Mouse (Mus musculus): ENCODE measurements at regions not wholly inside any gene's neighbourhood (a gene's known extent, or its start where the extent isn't known, plus 50 kb on each side); places are given as distances from the start of the nearest gene placed in this dataset.

DNA sequence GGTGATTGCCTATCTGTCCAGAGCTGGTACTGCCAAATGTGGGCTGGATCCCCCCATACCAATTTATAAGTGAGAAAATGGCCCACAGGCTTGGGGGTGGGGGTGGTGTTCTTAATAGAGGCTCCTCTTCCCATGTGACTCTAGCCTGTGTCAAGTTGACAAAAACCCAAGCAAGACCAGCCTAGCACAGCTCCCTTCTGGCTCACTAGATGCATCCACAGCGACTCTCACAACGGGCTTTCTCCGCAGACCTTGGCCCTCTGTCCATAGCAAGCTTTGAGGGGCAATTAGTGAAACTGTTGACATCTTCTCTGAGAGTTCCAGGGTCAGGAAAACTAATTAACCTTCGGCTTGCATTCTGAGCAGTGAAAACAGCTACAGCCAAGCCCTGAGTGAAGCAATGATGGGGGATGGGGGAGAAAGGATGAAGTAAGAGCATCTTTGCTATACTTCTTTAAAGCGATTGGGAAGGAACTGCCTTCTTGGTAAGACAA lies 281.3 kb downstream of the Cdh26 start:
- CTCF ChIA-PET: no interaction called here

DNA sequence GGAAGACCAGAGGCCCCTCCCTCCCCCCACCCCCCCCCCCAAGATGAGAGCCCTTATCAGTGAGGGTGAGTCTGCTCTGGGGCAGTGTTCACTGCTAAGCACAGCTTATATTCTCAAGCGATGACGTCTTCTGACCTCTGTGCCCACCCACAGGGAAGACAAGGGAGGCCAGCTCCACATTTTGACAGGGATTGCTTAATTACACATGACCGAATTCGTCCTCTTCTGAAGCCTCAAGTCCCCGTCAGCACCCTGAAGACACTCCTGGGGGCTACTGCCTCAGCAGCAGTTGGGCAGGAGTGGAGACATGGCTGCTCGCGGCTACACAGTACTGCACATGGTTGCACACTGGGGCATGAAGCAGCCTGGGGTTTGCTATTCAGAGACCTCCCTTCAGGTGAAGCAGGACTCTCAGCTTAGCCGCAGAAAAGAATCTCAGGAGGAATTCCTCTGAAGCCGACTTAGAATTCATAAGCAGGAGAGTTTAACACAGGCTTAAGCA lies 282.1 kb downstream of the Cdh26 start:
- CTCF ChIA-PET: no interaction called here

DNA sequence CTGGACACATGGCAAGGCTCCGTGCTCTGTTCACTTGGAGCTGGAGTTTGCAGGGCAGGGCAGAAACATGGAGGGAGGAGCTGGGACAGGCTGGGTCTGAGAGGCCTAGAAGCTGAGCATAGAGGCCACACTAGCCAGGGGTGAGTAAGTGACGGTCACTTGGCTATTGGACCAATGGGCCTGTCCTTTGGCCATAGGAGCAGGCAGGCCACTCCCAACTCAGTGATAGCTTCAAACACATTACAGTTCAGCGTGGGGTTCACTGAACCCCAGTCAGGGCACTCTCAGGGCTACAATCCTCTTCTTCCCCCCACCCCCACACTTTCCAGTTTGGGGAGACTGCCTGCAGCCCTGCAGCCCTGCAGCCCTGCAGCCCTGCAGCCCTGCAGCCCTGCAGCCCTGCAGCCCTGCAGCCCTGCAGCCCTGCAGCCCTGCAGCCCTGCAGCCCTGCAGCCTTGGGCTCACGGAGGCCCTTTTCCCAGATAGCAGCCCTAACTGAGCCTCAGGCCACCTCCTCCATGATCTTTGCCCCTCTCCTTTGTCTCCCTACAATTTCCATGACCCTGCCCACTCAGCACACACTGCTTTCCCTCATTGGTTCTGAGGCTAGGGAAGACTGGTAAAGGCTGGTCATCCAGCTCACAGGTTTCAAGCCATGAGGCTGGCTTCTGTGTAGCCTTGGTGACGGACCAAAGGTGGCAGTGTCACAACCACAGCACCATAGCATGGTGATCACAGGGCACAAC lies 285.3 kb downstream of the Cdh26 start:
- CTCF ChIA-PET: no interaction called here

DNA sequence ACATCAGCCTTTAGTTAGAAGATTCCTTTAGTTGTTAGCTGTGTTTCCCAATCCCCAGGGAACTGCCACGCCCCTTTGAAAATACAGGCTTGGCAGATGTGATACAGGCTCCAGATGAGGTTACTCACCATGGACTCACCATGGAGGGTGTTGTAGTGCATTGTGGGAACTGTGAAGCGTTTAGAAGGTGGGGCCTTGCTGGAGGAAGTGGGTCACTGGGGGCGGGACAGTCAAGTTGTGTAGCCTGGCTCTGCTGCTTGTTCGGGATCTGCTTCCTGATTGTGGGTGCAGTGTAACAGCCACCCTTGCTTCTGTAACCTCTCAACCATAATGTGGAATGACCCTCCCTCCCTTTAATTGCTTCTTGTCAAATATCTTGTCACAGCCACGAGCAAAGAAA lies 287.7 kb downstream of the Cdh26 start:
- CTCF ChIA-PET: no interaction called here

DNA sequence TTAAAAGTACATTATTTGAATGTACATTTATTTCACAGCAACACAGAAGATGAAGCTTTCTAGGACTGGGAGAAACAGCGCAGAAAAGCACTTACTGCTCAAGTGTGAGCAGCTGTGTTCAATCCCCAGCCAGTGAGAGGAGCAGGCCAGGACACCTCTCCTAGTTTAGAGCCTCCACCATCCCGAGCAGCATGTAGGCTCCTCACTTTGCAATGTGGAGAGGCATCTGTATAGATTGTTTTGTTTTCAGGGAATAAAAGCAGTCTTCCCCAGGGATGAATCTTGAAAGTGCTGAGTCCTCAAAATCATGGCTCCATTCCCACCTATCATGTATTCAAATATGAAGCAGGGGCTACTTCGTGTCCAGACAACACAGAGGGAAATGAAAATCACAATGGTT lies 293.1 kb downstream of the Cdh26 start:
- CTCF ChIA-PET: no interaction called here

DNA sequence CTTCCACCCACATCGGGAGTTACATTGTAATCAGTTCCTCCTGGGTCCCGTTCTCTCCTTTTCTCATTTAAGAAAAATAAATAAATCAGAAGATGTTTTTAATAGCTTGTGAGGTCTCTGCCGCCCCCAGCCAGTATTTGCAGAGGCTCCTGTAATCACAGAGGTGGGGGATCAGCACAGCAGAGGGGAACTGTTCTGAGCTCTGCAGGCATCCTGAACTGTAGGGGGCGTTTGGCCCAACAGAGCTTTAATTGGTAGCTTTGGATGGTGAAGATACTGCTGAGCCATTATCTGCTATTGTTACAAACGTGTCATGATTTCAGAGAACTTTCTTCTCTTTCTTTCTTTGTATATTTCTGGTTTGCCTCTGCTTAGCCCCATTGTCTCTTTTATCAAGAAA lies 293.9 kb downstream of the Cdh26 start:
- CTCF ChIA-PET: no interaction called here

DNA sequence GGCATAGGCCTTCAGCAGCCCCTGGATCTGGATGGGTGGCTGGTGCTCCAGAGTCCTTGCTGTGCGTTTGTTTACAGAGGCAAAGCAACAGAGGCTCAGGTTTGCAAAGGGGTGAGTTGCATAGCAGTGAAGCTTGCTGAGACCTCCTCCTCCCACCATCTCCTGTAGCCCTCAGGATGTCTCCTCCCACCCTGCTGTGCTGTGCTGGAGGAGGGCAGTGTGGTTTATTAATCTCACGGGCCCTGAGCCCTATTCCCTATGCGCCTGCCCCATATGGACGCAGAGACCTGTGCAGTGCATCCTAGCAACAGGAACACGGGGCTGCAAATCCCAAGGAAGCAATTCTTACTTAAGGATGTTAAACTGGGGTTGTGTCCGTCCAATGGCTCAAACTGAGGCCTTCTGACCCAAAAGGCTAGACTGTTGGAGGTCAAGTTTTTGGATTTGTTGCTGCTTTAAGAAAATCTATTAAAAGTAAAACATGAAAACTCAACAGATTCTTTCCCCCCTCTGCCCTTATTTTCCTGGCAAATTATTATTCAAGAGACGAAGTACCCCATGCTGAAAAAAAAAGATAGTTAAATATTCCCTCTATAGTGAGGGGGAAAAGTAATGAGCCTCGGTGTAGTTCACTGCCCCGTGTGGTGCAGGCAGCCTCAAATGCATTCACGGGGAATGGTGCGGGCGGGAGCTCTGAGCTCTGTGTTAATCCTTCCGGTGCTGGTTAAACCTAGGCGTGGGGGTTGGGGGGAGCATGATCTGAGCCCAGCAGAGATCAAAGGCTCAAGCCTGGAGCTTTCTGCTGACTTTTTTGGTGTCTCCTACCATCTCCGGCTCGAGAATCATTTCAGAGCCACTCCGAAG lies 297.8 kb downstream of the Cdh26 start:
- CTCF ChIA-PET: no interaction called here

DNA sequence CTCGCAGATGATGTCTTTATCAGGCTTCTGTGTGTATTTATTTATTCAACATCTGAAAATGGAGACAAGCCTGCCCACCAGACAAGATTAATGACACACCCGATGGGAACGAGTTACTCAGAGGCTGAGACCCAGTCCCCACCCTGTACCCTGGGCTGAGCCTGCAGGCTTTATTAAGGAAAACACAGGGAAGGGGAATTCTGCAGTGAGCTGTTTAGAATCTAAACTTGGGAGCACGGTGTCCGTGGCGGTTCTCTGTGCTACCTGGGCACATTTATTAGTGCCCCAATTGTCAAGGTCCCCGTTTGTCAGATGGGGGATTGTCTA lies 298.4 kb downstream of the Cdh26 start:
- CTCF ChIA-PET: no interaction called here

DNA sequence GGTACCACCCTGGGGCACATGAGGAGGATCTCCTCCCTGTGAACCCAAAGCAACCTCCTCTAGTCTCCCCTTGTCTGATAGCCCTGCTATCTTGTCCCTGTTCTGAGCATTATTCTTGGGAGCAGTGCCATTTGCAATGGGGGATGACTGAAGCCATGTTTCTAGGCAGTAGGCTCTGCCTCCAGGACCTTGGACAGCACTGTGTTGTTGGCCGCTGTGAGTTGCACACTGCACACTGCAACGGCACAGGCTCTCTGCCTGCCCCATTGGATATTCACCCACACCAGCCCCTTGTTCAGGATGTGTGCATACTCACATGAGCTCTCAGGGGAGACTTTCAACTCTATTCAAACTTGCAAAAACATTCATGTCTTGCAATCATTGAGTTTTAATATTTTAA lies 304.8 kb downstream of the Cdh26 start:
- CTCF ChIA-PET: interaction anchor here (0.7 kb wide), 1 partner anchor 160 kb away, joined by 4 read pairs; no protein-coding TSS in a partner anchor

DNA sequence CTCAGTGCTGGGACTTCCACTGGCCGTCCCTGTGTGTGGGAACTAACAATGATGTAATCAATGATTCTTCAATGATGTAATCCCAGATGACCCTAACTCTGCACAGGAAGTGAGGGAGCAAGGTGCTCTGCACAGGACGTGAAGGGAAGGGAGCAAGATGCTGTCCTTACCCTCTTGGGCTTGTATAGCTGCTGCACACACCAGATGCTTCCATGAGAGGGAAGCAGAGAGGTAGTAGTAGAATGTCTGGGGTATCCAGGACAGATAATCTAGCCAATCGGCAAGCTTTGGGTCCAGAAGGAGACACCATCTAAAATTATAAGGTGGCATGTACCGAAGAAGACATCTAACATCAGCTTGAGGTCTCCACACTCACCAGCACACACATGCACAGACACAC lies 314.3 kb downstream of the Cdh26 start:
- CTCF ChIA-PET: no interaction called here

DNA sequence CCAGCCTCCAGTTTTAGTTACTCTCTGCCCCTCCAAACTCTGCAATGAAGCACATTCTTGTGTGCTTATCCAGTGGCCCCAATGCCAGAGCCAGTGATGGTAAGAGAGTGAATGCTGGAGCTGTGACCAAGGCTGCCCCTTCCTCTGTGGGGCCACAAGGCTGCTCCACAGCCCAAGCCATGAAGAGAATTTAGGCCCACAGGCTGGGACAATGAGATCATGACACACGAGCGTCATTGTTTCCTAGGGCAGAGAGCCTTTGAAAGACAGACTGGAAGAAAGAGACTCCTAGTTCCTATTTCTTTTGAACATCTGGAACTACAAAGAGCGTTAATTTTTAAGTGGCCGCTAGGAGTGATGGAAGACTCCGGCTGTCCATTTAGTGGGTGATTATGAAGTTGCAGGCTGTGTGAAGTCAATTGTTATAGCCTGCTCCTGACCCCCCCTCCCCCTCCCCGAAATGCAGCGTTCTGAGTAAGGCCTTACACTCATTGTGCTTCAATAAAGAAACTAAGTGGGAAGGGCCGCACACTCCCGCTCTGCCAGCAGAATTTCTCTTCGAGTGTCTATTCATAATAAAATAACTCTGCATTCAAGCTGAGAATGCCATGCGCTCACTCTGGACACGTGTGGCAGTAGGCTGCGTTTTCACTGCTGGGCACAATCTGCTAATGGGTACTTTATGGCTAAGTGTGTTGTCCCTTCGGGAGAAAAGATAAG lies 315.1 kb downstream of the Cdh26 start:
- CTCF ChIA-PET: no interaction called here

DNA sequence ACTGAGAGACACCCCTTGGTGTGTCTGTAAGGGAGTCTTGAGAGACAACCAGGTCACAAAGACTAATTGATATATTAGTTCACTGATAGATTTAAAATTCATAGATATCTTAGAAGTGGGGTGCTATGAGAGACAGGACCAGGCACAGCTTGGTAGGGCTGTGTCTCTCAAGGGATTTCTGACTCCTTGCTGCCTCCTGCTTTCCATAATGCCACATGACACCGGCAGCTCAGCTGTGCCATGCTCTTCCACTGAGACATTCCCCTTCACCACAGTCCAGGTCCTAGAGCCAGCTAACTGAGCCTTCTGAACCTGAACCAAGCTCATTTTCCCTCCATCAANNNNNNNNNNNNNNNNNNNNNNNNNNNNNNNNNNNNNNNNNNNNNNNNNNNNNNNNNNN lies 320.9 kb downstream of the Cdh26 start:
- CTCF ChIA-PET: no interaction called here

DNA sequence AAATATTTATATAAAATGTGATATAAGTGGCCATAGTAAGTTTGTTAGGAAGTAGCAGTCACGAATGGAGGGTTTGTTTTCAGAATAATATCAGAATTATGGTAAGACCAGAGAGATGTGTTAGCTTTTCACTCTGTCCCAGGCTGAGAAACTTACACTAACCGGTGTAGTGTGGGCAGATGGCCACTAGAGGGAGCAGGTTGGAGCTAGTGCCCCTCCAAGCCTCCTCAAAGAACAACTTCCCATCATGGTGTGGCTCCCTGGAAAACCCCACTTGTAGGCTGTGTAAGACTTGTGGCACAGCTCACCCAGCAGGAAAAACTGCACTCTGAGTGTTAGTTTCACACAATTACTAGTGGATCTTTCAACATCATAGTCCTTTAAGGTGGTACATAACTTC lies 328.0 kb downstream of the Cdh26 start:
- CTCF ChIA-PET: no interaction called here

DNA sequence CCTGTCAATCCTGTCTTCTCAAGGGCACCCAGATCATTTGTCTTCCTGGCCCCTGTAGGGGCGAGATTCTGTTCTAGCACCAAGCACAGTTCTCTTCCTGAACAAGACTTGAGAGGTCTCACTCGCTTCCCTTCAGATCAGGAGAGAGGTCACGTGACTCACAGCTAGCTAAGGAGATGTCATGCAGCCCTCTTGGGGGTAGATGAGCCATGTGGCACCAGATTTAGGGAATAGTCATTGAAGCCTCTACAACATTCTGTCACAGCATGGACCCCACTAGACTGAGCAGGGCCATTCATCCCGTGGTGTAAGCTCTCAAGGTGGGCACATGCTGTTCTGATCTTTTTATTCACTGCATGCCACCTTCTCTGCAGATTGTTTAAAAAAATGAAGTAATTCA lies 338.2 kb downstream of the Cdh26 start:
- CTCF ChIA-PET: no interaction called here

DNA sequence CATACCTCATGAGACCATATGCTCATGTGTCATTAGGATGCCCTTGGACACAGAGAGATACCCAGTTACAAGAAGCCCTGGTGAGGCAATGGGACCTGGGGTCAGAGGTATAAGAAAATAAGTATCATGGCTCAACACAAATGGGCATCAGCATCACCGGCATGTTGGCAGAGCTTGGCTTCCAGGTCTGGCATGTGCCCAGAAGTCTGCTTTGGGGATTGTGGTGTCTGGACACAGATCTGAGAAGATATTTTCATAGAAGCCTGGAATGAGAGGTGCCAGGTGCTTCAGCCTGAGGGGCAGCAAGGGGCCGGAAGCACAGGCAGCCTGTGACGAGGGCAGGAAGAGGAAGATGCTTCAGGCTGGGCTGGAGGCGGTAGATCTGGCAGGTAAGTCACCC lies 338.7 kb downstream of the Cdh26 start:
- CTCF ChIA-PET: no interaction called here

DNA sequence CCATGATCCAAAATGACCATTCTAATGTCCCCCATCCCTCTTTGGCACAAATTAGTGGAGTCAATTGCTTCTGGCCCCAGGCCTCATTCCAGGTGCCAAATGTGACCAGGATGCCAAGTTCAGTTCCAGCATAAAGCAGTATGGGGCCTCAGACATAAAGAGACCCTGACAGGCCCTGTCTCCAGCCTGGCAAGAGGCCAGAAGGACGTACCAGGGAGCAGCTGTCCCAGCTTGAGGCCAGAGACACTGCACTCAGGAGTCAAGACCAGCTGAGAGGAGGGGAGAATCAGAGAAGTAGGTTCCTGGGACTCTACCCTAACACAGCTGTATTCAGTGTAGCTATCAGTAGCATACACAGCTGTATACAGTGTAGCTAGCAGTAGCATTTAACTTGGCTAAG lies 341.1 kb downstream of the Cdh26 start:
- CTCF ChIA-PET: no interaction called here

DNA sequence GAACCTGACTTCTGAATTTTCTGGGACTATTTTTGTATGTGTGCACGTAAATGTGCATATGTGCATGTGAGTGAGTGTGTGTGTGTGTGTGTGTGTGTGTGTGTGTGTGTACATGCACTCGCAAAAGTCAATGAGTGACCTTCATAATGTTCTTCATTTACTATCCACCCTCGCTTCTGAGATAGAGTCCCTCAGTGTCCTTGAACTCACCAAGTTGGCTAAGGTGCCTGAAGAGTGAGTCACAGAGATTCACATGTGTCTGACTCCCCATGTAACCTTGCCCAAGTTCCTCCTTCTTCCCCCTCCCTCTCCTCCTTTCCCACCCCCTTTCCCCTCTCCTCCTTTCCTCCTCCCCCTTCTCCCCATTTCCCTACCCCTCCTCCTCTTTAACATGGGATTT lies 341.6 kb downstream of the Cdh26 start:
- CTCF ChIA-PET: no interaction called here

DNA sequence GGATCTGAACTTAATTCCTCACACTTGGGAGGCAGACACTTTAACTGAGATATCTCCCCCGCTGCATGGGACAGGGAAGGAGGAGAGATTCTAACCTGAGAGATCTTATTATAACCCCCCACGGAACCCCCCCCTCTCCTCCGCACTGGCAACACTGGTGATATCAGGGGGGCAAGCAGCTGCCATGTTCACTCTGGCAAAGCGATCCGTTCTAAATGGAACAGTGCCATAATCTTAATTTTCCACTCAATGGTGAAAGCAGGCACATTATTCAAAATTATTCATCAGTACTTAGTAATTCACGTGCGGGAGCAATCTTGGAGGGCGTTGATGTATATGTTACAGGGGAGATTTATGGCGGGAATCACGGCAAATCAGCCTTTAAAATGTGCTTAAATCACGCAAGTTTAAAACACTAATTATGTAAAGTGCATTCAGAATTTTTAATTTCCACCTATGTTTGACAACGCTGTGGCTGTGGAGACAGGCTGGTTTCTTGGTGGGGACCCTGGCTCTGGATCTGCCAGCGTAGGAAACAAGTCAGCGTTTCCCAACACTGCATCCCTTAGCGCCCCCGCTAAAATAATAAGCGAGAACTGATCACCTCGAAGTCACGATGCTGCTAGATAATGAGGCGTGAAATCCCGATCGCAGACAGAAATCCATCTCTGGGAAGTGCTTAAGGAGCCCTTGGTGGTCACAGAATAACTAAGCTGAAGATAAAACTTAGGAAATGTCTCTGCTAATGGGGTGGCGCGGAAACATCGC lies 354.7 kb downstream of the Cdh26 start:
- CTCF ChIA-PET: no interaction called here

DNA sequence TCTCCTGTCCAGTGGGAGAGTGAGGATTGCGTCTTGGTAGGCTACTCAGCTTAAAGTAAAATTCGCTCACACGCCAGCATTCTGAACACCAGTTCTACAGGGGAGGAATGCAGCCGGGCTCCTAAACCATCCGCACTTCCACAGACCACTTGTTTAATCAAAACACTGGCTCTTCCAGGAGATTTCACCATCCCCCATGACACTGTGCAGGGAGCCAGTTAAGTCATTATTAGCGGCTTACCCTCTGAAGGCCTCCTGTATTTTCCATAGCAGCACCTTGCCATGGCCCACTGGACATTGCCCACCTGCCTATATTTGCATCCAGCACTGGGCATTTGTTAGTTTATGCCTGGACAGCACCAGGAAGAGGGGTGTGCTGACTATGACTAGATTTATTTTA lies 355.5 kb downstream of the Cdh26 start:
- CTCF ChIA-PET: no interaction called here

DNA sequence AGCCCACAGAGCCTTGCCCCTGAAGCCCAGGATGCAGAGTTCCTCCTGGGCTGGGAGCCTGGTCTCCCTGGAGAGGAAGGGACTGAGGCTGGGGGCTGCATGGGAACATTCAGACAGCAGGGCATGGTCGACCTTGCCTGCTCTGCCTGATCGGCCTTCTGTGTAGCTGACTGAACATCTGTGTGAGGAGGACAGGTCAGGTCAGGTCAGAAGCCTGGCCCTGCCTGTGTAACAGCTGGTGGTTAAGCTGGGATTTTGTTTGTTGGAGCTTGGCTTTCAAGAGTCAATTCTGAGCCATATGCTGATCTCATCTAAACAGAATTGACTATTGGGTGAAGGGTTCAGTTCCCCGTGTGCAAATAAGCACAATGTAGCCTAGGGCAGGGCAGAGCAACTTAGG lies 365.5 kb downstream of the Cdh26 start:
- CTCF ChIA-PET: no interaction called here

DNA sequence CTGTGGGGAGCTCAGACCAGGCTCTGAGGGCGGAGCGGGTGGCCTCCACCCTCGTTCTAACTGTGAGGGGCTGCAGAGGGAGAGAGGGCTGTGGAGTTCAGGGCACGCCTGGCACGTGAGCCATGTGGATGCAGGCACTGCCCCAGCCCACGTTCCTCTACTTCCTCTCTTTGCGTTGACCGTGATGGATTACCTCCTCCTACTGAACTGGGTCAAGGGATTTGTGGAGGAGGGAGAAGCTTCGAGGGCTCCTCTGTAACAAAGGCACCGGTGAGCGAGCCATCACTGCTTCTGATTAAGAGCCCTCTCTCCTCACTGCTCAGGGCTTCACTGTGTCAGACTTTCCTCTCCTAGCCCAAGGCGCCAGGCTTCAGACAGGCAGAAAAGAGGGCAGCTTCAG lies 371.1 kb downstream of the Cdh26 start:
- CTCF ChIA-PET: no interaction called here

DNA sequence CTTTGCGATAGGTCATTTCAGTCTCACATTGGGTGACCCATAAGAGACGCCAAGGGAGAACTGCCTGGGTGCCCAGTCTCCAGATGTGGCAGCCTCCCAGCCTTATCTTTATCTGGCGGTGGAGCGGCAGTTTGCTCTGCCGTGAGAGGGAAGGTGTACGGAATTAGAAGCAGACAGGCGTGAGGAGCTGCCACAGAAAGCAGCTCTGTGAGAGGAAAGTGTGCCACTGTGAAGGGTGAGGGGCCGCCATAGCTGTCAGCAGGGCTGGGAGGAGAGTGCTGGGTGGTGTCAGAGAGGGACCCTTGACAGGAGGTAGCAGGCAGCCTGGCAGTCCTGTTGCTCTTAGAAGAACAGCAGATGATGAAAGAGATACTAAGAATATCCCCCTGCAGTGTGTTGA lies 375.0 kb downstream of the Cdh26 start:
- CTCF ChIA-PET: no interaction called here
